ENCODE assay signal across 9 mouse cellular contexts in the genomic region with DNA sequence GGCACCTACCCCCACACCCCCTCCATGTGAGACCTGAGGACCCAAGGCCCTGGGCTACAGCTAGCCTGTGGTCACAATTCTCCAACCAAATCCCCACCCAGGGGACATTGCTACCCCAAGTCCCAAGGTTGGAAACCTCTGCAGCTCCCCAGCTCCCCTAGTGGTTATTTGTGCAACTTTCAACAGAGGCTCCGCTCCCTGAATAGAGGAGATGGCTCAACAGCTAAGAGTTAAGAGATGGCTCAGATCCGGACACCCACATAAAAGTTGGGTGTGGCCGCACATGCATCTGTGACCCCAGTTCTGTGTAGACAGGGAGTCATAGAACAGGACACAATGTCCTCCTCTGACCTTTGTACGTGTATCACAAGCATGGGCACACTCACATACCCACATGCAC. TPM values are rescaled to one million over a fixed set of nuclear protein-coding genes. Genes with fewer than 3 reads are reported as not detected.
DNase-seq lines count a peak whose midpoint lies in the region; ATAC-seq and TF ChIP-seq lines count a peak whose summit lies in the region.
"Had no signal": no experiment of that assay in that cellular context is flagged by ENCODE, and none has a peak within 500 bp of the region (broad histone marks: within the 10 kb centered on the region; RNA-seq: fewer than 3 reads in every experiment).

No protein-coding gene starts in this region.

- peak; percentile 55 for ATAC-seq in megakaryocyte, adult 5-6 weeks (ENCODE audit: poor library complexity, severe bottlenecking)

- 74% methylated on average over 4 of the region's 4 CpGs for WGBS in kidney, adult 2 months
- 49% methylated on average over 4 of the region's 4 CpGs for WGBS in bone marrow, adult 2 months

- no peak overlapping the region for H3K4me3 ChIP-seq in kidney, adult 2 months (ENCODE audit: insufficient read depth, low read depth, low read length)
- H3K4me3 ChIP-seq in CH12.LX (replicated peaks in 1 of 3; ENCODE audit: low read depth in 2 of 3, low read length in 2 of 3, poor library complexity in 1 of 3) = no peak overlapping the region
- no peak overlapping the region for H3K4me3 ChIP-seq in bone marrow, adult 2 months (replicated peaks; ENCODE audit: control insufficient read depth, low read depth, low read length)
- H3K4me3 ChIP-seq: heart, embryonic 13.5 days had no signal

- peaks cover 36% of the 10 kb centered on the region for H3K4me1 ChIP-seq in kidney, adult 2 months (ENCODE audit: control insufficient read depth, insufficient read depth, low read length)
- H3K4me1 ChIP-seq in CH12.LX (ENCODE audit: control insufficient read depth in 1 of 2, insufficient read depth in 2 of 2) = peaks cover 41 to 97% of the 10 kb centered on the region in 2 experiments
- peaks cover 20% of the 10 kb centered on the region for H3K4me1 ChIP-seq in bone marrow, adult 2 months (ENCODE audit: control insufficient read depth, insufficient read depth, low read length)

- no peaks in the 10 kb centered on the region for H3K27me3 ChIP-seq in kidney, adult 2 months (replicated peaks; ENCODE audit: control insufficient read depth, insufficient read depth, low read length)
- H3K27me3 ChIP-seq in CH12.LX (replicated peaks) = no peaks in the 10 kb centered on the region
- H3K27me3 ChIP-seq: heart, embryonic 13.5 days had no signal

- no peak overlapping the region for H3K9ac ChIP-seq in CH12.LX (ENCODE audit: insufficient read depth, low read depth)
- H3K9ac ChIP-seq: heart, embryonic 13.5 days had no signal

- dilution Hi-C loops in CH12.LX (cut with MboI; ENCODE audit: extremely low pct_ligation_motif_present, extremely low pct_unique_long_range_greater_than_20kb, low sequenced_read_pairs) = no loop called here

- no peak overlapping the region for H3K4me2 ChIP-seq in CH12.LX (ENCODE audit: insufficient read depth, low read depth, poor library complexity, severe bottlenecking)
- H3K4me2 ChIP-seq: heart, embryonic 13.5 days had no signal

- peak; percentile 57 for TF ChIP-seq RAD21 in CH12.LX (IDR thresholded peaks at IDR 0.05; ENCODE audit: low read depth, low read length)

- no peak for TF ChIP-seq EP300 in CH12.LX (IDR thresholded peaks at IDR 0.05; ENCODE audit: low read length)

- no peaks in the 10 kb centered on the region for H3K9me3 ChIP-seq in CH12.LX (replicated peaks; ENCODE audit: low read length)
- H3K9me3 ChIP-seq: heart, embryonic 13.5 days had no signal

- peaks cover 71% of the 10 kb centered on the region for H3K79me2 ChIP-seq in CH12.LX (replicated peaks; ENCODE audit: control insufficient read depth, extremely low read depth, insufficient read depth, poor library complexity, severe bottlenecking)

- no peaks in the 10 kb centered on the region for H3K36me3 ChIP-seq in kidney, adult 2 months (ENCODE audit: control insufficient read depth, insufficient read depth, low read length)
- peaks cover 0 to 64% of the 10 kb centered on the region in 2 experiments for H3K36me3 ChIP-seq in CH12.LX (replicated peaks in 1 of 2; ENCODE audit: control insufficient read depth in 1 of 2, insufficient read depth in 1 of 2, low read length in 1 of 2)
- H3K36me3 ChIP-seq: heart, embryonic 13.5 days had no signal

- no peak for DNase-seq in kidney, adult 2 months
- no peak for DNase-seq in kidney, adult 9 months
- no peak for DNase-seq in CH12.LX (ENCODE audit: extremely low read depth)
- no peak for DNase-seq in frontal cortex, postnatal 10 days (ENCODE audit: low spot score in 2 of 2)
- no peak for DNase-seq in layer of hippocampus, postnatal 25 days (ENCODE audit: extremely low spot score in 1 of 2, low spot score in 1 of 2)
- no peak for DNase-seq in Muller cell, postnatal 12 days (ENCODE audit: inconsistent ontology term)

- no peak for TF ChIP-seq POLR2A in kidney, adult 2 months (IDR thresholded peaks at IDR 0.05; ENCODE audit: low read depth, low read length)
- no peak for TF ChIP-seq POLR2A in CH12.LX (IDR thresholded peaks at IDR 0.05; ENCODE audit: low read depth, low read length)
- TF ChIP-seq POLR2A in bone marrow, adult 2 months (IDR thresholded peaks at IDR 0.05; ENCODE audit: borderline replicate concordance, control insufficient read depth, low read depth, low read length) = no peak

- in situ Hi-C loops in CH12.LX (cut with MboI; ENCODE audit: low pct_ligation_motif_present, low pct_unique_long_range_greater_than_20kb, low sequenced_read_pairs) = no loop called here

- H3K27ac ChIP-seq in kidney, adult 2 months (ENCODE audit: insufficient read depth, low read depth, low read length) = peak overlapping the region; percentile 4; the same call in 1 of the 2 replicates
- H3K27ac ChIP-seq in CH12.LX (ENCODE audit: insufficient read depth, low read depth) = no peak overlapping the region
- no peak overlapping the region for H3K27ac ChIP-seq in bone marrow, adult 2 months (ENCODE audit: control insufficient read depth, insufficient read depth, low read depth, low read length, poor library complexity)
- H3K27ac ChIP-seq: heart, embryonic 13.5 days had no signal

- peak; percentile 47 for TF ChIP-seq CTCF in kidney, adult 2 months (conservative IDR thresholded peaks at IDR 0.05; ENCODE audit: insufficient read depth, insufficient read length, low read depth, low read length)
- TF ChIP-seq CTCF in CH12.LX (conservative IDR thresholded peaks at IDR 0.05 in 1 of 2, IDR thresholded peaks at IDR 0.05 in 1 of 2; ENCODE audit: low read depth in 2 of 2, low read length in 2 of 2) = peak; percentile 48 to 66; a peak in 3 of 4 replicates
- TF ChIP-seq CTCF in bone marrow, adult 2 months (IDR thresholded peaks at IDR 0.05; ENCODE audit: control insufficient read depth, insufficient read depth, low read length) = peak; percentile 34; the same call in 1 of the 2 replicates

TF ChIP-seq in CH12.LX, 34 proteins besides CTCF, POLR2A, EP300 and RAD21:
- TF ChIP-seq TCF12 (IDR thresholded peaks at IDR 0.05; ENCODE audit: low read depth, low read length) = no peak
- no peak for TF ChIP-seq JUN (IDR thresholded peaks at IDR 0.05; ENCODE audit: insufficient read depth, low read depth, low read length)
- peak; percentile 49 for TF ChIP-seq SMC3 (IDR thresholded peaks at IDR 0.05; ENCODE audit: low read depth, low read length)
- TF ChIP-seq POLR2AphosphoS2 (IDR thresholded peaks at IDR 0.05; ENCODE audit: low read depth, low read length) = no peak
- TF ChIP-seq MYC (IDR thresholded peaks at IDR 0.05; ENCODE audit: low read depth, low read length) = no peak

RNA-seq across cellular contexts. Expression of gene Stk24, which starts 33.8 kb away (rescaled TPM):
- 27.1 and 30.3 TPM in 2 replicates for polyA plus RNA-seq in kidney, adult 2 months (2012; rRNA removed)
- 52.7 and 61.1 TPM in 2 replicates for total RNA-seq in CH12.LX (2012; rRNA removed)
- 35.5 and 43.3 TPM in 2 replicates for total RNA-seq in CH12.LX (2014; rRNA removed)
- polyA plus RNA-seq in CH12.LX (2012; ENCODE audit: insufficient read length, low read depth) = 88.7 and 96.7 TPM in 2 replicates
- 38.3 and 39.7 TPM in 2 replicates for polyA plus RNA-seq in bone marrow, adult 2 months (2011; ENCODE audit: insufficient read depth, insufficient read length, low replicate concordance, missing spikeins)
- 143 and 146 TPM in 2 replicates for total RNA-seq in megakaryocyte, adult 5-6 weeks (2015)
- total RNA-seq in megakaryocyte, adult 5-6 weeks (2017) = 105 and 124 TPM in 2 replicates
- 10 to 100 TPM; 57.2 to 57.3 TPM for total RNA-seq in layer of hippocampus, postnatal 25 days (2021)
